Mouse (Mus musculus): ENCODE data around the gene Cir1. TPM values are rescaled to one million over a fixed set of nuclear protein-coding genes. Genes with fewer than 3 reads are reported as not detected.

The Cir1 gene
- total and polyA plus RNA-seq, 3 experiments = 3.8 to 14.3 (median 5.2) TPM

GRCm38 (mm10) chr2:73248701-73249100 lies 63.8 kb downstream of the Cir1 start:
- in situ Hi-C loops (cut with MboI; ENCODE audit: low pct_ligation_motif_present, low pct_unique_long_range_greater_than_20kb, low sequenced_read_pairs) = no loop called here

GRCm38 (mm10) chr2:73241299-73241698 lies 71.2 kb downstream of the Cir1 start:
- no peak overlapping the region for H3K27ac ChIP-seq (ENCODE audit: insufficient read depth, low read depth)
- peaks cover 2% of the 10 kb centered on the region for H3K9me3 ChIP-seq (replicated peaks; ENCODE audit: low read length)
- H3K4me2 ChIP-seq (ENCODE audit: insufficient read depth, low read depth, poor library complexity, severe bottlenecking) = no peak overlapping the region
- in situ Hi-C loops (cut with MboI; ENCODE audit: low pct_ligation_motif_present, low pct_unique_long_range_greater_than_20kb, low sequenced_read_pairs) = no loop called here
- no peak overlapping the region for H3K9ac ChIP-seq (ENCODE audit: insufficient read depth, low read depth)
- no peak for TF ChIP-seq ELF1 (IDR thresholded peaks at IDR 0.05; ENCODE audit: low read depth, low read length)
- no peak for TF ChIP-seq NELFE (IDR thresholded peaks at IDR 0.05; ENCODE audit: low read depth, low read length)
- no peak for TF ChIP-seq IRF4 (IDR thresholded peaks at IDR 0.05; ENCODE audit: low read depth, low read length)
- TF ChIP-seq MXI1 (IDR thresholded peaks at IDR 0.05; ENCODE audit: low read depth, low read length) = no peak
- no peak for TF ChIP-seq RAD21 (IDR thresholded peaks at IDR 0.05; ENCODE audit: low read depth, low read length)
- no peak for TF ChIP-seq SMC3 (IDR thresholded peaks at IDR 0.05; ENCODE audit: low read depth, low read length)
- no peak for TF ChIP-seq SIN3A (IDR thresholded peaks at IDR 0.05; ENCODE audit: low read length)
- no peak for TF ChIP-seq KAT2A (IDR thresholded peaks at IDR 0.05; ENCODE audit: insufficient replicate concordance, low read length)
- TF ChIP-seq BHLHE40 (IDR thresholded peaks at IDR 0.05; ENCODE audit: low read depth, low read length) = no peak
- TF ChIP-seq UBTF (IDR thresholded peaks at IDR 0.05; ENCODE audit: low read depth, low read length) = no peak
- no peak for TF ChIP-seq MYC (IDR thresholded peaks at IDR 0.05; ENCODE audit: low read depth, low read length)
- TF ChIP-seq GABPA (IDR thresholded peaks at IDR 0.05; ENCODE audit: insufficient replicate concordance, low read depth, low read length) = no peak
- TF ChIP-seq NRF1 (IDR thresholded peaks at IDR 0.05; ENCODE audit: low read depth, low read length) = no peak
- TF ChIP-seq ZC3H11A (IDR thresholded peaks at IDR 0.05; ENCODE audit: low read depth, low read length) = no peak
- TF ChIP-seq MAFK (IDR thresholded peaks at IDR 0.05; ENCODE audit: insufficient replicate concordance, low read length) = no peak
- no peak for TF ChIP-seq CHD1 (IDR thresholded peaks at IDR 0.05; ENCODE audit: low read depth, low read length)
- no peak for TF ChIP-seq USF2 (conservative IDR thresholded peaks at IDR 0.05; ENCODE audit: low read depth, low read length)
- no peak for TF ChIP-seq MEF2A (IDR thresholded peaks at IDR 0.05; ENCODE audit: borderline replicate concordance, low read depth, low read length)
- no peak overlapping the region for H3K4me3 ChIP-seq (replicated peaks in 1 of 3; ENCODE audit: low read depth in 2 of 3, low read length in 2 of 3, poor library complexity in 1 of 3)
- H3K79me2 ChIP-seq (replicated peaks; ENCODE audit: control insufficient read depth, extremely low read depth, insufficient read depth, poor library complexity, severe bottlenecking) = no peaks in the 10 kb centered on the region
- peaks cover 0 to 2% of the 10 kb centered on the region in 2 experiments; a peak in 1 of 4 replicates for H3K4me1 ChIP-seq (ENCODE audit: control insufficient read depth in 1 of 2, insufficient read depth in 2 of 2)
- no peaks in the 10 kb centered on the region for H3K27me3 ChIP-seq (replicated peaks)
- dilution Hi-C loops (cut with MboI; ENCODE audit: extremely low pct_ligation_motif_present, extremely low pct_unique_long_range_greater_than_20kb, low sequenced_read_pairs) = no loop called here
- DNase-seq (ENCODE audit: extremely low read depth) = no peak
- no peaks in the 10 kb centered on the region for H3K36me3 ChIP-seq (replicated peaks in 1 of 2; ENCODE audit: control insufficient read depth in 1 of 2, insufficient read depth in 1 of 2, low read length in 1 of 2)

More at GRCm38 (mm10) chr2:73248701-73249100, 63.8 kb downstream of the Cir1 start:
- Histone ChIP-seq H3K27me3 (replicated peaks) (no peaks in the 10 kb centered on the region), H3K9ac (ENCODE audit: insufficient read depth, low read depth) (no peak overlapping the region), H3K4me2 (ENCODE audit: insufficient read depth, low read depth, poor library complexity, severe bottlenecking) (no peak overlapping the region), H3K4me1 (ENCODE audit: control insufficient read depth in 1 of 2, insufficient read depth in 2 of 2) (no peaks in the 10 kb centered on the region), H3K9me3 (replicated peaks; ENCODE audit: low read length) (peaks cover 11% of the 10 kb centered on the region), H3K36me3 (replicated peaks in 1 of 2; ENCODE audit: control insufficient read depth in 1 of 2, insufficient read depth in 1 of 2, low read length in 1 of 2) (no peaks in the 10 kb centered on the region), H3K27ac (ENCODE audit: insufficient read depth, low read depth) (no peak overlapping the region), H3K79me2 (replicated peaks; ENCODE audit: control insufficient read depth, extremely low read depth, insufficient read depth, poor library complexity, severe bottlenecking) (no peaks in the 10 kb centered on the region), H3K4me3 (replicated peaks in 1 of 3; ENCODE audit: low read depth in 2 of 3, low read length in 2 of 3, poor library complexity in 1 of 3) (no peak overlapping the region)
- no peak for DNase-seq (ENCODE audit: extremely low read depth)
- TF ChIP-seq USF1 (IDR thresholded peaks at IDR 0.05; ENCODE audit: low read depth, low read length) (no peak), ZC3H11A (IDR thresholded peaks at IDR 0.05; ENCODE audit: low read depth, low read length) (no peak), ZNF384 (IDR thresholded peaks at IDR 0.05; ENCODE audit: low read depth, low read length) (no peak), JUND (conservative IDR thresholded peaks at IDR 0.05; ENCODE audit: low read depth, low read length) (no peak), SIN3A (IDR thresholded peaks at IDR 0.05; ENCODE audit: low read length) (no peak), NRF1 (IDR thresholded peaks at IDR 0.05; ENCODE audit: low read depth, low read length) (no peak), ETS1 (conservative IDR thresholded peaks at IDR 0.05; ENCODE audit: low read depth, low read length) (no peak), CHD2 (IDR thresholded peaks at IDR 0.05; ENCODE audit: low read length) (no peak), MXI1 (IDR thresholded peaks at IDR 0.05; ENCODE audit: low read depth, low read length) (no peak), TBP (conservative IDR thresholded peaks at IDR 0.05; ENCODE audit: low read depth, low read length) (no peak), MYC (IDR thresholded peaks at IDR 0.05; ENCODE audit: low read depth, low read length) (no peak), UBTF (IDR thresholded peaks at IDR 0.05; ENCODE audit: low read depth, low read length) (no peak), EP300 (IDR thresholded peaks at IDR 0.05; ENCODE audit: low read length) (no peak), ZMIZ1 (IDR thresholded peaks at IDR 0.05; ENCODE audit: low read depth, low read length) (no peak), RCOR1 (conservative IDR thresholded peaks at IDR 0.05; ENCODE audit: low read depth, low read length) (no peak), ELF1 (IDR thresholded peaks at IDR 0.05; ENCODE audit: low read depth, low read length) (no peak), ZKSCAN1 (IDR thresholded peaks at IDR 0.05; ENCODE audit: borderline replicate concordance, low read depth, low read length) (no peak), POLR2AphosphoS2 (IDR thresholded peaks at IDR 0.05; ENCODE audit: low read depth, low read length) (no peak)
- dilution Hi-C loops (cut with MboI; ENCODE audit: extremely low pct_ligation_motif_present, extremely low pct_unique_long_range_greater_than_20kb, low sequenced_read_pairs) = no loop called here

Measured in CH12.LX (cell line).